Mouse (Mus musculus): ENCODE results near the gene Fga. TPM values are rescaled to one million over a fixed set of nuclear protein-coding genes. Genes with fewer than 3 reads are reported as not detected.

Gene Fga
- polyA plus RNA-seq (2014; fragmentation: Illumina TruSeq; extraction: RNeasy Lipid Tissue Mini Kit (QIAGEN cat#74804); ENCODE audit: low read depth, low replicate concordance), result 0.19 TPM

DNA sequence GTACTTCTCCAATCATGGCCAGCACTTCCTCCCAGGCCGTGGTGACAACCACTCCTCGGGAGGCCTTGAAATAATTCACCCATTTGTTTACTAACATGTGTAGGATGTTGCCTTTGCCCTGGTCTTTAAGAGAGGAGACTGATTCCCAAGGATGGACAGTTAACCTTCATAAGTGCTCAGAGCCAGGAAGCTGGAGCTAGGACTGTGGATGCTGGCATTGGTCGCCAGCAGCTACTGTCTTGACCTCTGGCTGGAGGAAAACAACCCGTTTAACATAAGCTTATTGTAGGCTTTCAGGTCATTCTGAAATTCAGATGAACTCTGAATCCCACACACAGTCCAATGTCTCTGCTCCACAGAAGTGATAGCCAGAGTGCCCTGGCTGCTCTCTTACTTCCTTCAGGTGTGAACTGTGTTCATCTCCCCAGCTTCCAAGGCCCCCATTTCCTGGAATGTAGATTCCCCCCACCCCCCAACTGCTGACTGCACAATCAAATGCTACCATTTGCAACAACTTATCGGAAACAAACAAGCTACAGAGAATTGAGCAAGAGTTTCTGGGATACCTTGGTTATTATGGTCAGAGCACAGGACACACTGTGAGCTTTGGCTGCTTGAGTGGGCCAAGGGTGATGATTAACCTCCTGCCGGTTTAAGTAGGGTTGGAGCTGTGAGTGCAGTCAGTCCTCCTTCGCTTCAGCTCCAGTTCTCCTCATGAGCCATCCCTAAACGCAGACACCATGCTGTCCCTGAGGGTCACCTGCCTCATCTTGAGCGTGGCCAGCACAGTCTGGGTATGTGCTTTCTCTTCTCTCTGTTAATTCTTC is at the start of gene Fga:
Gene Fga (plus strand): TSS at position 602 of the 827 bp plus-strand sequence.

DNA sequence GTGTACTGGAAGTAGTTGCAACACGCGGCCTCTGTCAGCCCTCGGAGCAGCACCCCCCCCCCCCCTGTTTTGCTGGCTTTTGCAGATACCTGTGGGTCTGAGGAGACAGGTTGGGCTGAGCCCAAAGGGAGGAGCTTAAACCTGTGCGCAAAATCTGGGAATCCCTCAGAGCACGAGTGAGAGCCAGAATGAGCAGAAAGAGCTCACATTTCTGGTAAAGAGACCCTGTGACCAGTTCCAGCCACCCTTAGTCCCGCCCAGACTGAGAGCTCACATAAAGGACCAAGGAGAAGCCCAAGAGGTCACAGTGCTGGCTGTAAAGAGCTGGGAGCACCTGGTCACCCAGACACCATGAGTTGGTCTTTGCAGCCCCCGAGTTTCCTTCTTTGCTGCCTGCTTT is 18.3 kb upstream of the Fga start, which contains the start of gene Fgg:
Gene Fgg (plus strand): TSS at position 168 of the 400 bp plus-strand sequence.

DNA sequence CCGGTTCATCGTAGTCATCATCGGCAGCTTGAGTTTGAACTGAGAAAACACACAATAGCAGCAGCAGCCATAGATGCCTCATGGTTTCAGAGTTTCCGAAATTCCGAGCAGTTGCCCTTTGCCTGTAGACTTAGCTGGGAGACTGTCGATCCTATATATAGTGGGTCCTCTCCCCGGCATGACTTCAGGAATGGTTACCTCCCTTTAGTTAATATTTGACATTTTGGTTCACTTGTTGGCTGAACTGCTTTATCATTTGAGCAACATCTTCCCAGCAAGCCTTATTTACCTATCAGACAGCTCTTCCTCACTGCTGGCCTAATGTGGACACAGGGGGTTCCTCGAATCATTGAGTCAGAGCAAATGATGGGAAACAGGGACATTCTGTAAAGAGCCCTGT is 23.8 kb downstream of the Fga start, which contains the start of gene Fgb:
Gene Fgb (minus strand): TSS at position 184 of the 400 bp plus-strand sequence.

DNA sequence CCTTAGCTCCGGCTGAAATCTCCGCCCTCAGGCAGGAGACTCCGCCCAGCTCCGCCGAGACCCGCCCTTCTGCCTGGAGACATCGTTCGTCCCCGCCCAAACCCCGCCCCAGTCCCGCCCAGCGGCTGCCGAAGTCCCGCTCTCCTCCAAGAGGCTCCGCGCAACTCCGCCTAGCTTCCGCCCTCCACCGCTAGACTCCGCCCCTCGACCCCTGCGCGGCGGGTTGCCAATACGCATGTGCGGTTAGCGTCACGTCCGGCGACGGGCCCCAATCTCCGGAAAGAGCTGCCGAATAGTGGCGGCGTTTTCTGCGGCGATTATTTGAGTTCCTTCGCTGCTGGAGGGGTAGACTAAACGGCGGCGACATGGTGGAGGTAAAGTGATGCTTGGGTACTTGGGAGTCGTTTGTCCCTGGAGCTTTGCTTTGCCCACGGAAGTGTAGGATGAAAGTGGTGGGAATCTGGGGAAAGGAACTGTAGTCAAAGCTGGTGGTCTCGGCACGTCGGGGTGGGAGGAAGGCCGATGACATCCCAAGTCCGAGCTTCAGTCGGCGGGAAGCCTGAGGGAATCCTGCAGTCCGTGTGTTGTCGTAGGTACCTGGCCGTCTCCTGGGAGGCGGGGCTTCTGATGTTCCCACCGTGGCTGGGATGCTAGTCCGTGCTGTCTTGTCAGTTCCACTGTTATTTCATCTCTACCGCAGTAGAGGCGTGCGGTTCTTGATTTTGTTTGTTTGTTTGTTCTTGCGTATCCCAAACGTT is 29.6 kb downstream of the Fga start, which contains the start of gene Plrg1:
Gene Plrg1 (plus strand): TSS at position 242 of the 758 bp plus-strand sequence.

Other genes with a start within 250 kb of the Fga start
- not detected for gene Rbm46, start 149.6 kb upstream of the Fga start, polyA plus RNA-seq (2014; fragmentation: Illumina TruSeq; extraction: RNeasy Lipid Tissue Mini Kit (QIAGEN cat#74804); ENCODE audit: low read depth, low replicate concordance)
- 11.4 TPM for gene Lrat, start 122.1 kb upstream of the Fga start, polyA plus RNA-seq (2014; fragmentation: Illumina TruSeq; extraction: RNeasy Lipid Tissue Mini Kit (QIAGEN cat#74804); ENCODE audit: low read depth, low replicate concordance)
- not detected for gene Fgg, start 18.4 kb upstream of the Fga start, polyA plus RNA-seq (2014; fragmentation: Illumina TruSeq; extraction: RNeasy Lipid Tissue Mini Kit (QIAGEN cat#74804); ENCODE audit: low read depth, low replicate concordance)
- not detected for gene Fgb, start 23.8 kb downstream of the Fga start, polyA plus RNA-seq (2014; fragmentation: Illumina TruSeq; extraction: RNeasy Lipid Tissue Mini Kit (QIAGEN cat#74804); ENCODE audit: low read depth, low replicate concordance)
- 22.8 TPM for gene Plrg1, start 29.4 kb downstream of the Fga start, polyA plus RNA-seq (2014; fragmentation: Illumina TruSeq; extraction: RNeasy Lipid Tissue Mini Kit (QIAGEN cat#74804); ENCODE audit: low read depth, low replicate concordance)
- 0.06 TPM for gene Dchs2, start 101.9 kb downstream of the Fga start, polyA plus RNA-seq (2014; fragmentation: Illumina TruSeq; extraction: RNeasy Lipid Tissue Mini Kit (QIAGEN cat#74804); ENCODE audit: low read depth, low replicate concordance)

Measured in sigmoid colon, adult 10 weeks (tissue).